Mouse (Mus musculus) spleen, adult 2 months (tissue): Measurements from ENCODE around the gene Gng12.

Experiments used
- CTCF ChIP-seq: fragments of 200-500 bp; IDR thresholded peaks from 2 replicates; pipeline ENCODE4 v1.5.1; 2011; ENCODE audit warnings: mild to moderate bottlenecking, inconsistent platforms; ENCODE audit not compliant: insufficient read depth, insufficient read length, insufficient replicate concordance; ENCODE audit errors: extremely low read depth
- POLR2A ChIP-seq: fragments of 200-500 bp; IDR thresholded peaks from 2 replicates; pipeline ENCODE4 v1.6.1; 2011; ENCODE audit warnings: low read depth, low read length, inconsistent platforms

DNA sequence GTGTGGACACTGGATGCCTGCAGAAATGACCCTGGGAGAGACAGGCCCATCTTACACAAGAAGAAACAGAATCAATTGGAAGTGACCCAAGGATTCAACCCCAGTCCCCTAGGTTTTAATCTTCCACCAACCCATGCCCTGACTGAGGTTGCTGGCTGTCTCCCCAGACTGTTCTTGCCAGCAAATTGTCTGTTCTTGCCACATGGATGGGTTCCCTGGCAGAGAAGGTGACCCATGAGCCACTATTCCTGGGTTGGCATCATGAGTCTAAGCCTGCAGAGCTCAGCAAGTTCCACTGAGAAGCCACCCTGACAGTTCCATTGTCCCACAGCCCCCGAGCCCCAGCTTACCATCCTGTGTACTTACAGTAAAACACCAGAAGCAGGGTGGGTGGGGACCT, 85.7 kb downstream of the Gng12 start:
- no peak for TF ChIP-seq POLR2A
- no peak for TF ChIP-seq CTCF
